Mouse (Mus musculus) lung, embryonic 14.5 days (tissue): ENCODE measurements at regions not wholly inside any gene's neighbourhood (a gene's known extent, or its start where the extent isn't known, plus 50 kb on each side); places are given as distances from the start of the nearest gene placed in this dataset.

Source experiments
- ATAC-seq: fragments of 200-750 bp; cut with Nextera tagmentation; 2 replicates; pipeline ENCODE4 v1.8.0; 2017; ENCODE audit warnings: mild to moderate bottlenecking, moderate TSS enrichment, moderate library complexity; ENCODE audit not compliant: insufficient read depth
- DNase-seq: peaks from one replicate; pipeline ENCODE4 v3.0.0-alpha.2; 2015
- H3K27ac ChIP-seq: fragments of 300-500 bp; sonication (generic); 2 replicates; pipeline ENCODE4 v1.5.1; 2014; ENCODE audit warnings: low read depth, mild to moderate bottlenecking, moderate library complexity
- H3K27me3 ChIP-seq: fragments of 300-500 bp; sonication (generic); 2 replicates; pipeline ENCODE4 v1.6.1; 2014; ENCODE audit warnings: low read length, control low read depth; ENCODE audit not compliant: insufficient read depth
- H3K36me3 ChIP-seq: fragments of 300-500 bp; sonication (generic); 2 replicates; pipeline ENCODE4 v1.6.1; 2014; ENCODE audit warnings: control low read depth; ENCODE audit not compliant: insufficient read depth
- H3K4me1 ChIP-seq: fragments of 300-500 bp; sonication (generic); 2 replicates; pipeline ENCODE4 v1.6.1; 2014; ENCODE audit warnings: antibody characterized with exemption, control low read depth; ENCODE audit not compliant: insufficient read depth
- H3K4me2 ChIP-seq: fragments of 300-500 bp; sonication (generic); 2 replicates; pipeline ENCODE4 v1.6.1; 2014; ENCODE audit warnings: mild to moderate bottlenecking
- H3K4me3 ChIP-seq: fragments of 300-500 bp; sonication (generic); 2 replicates; pipeline ENCODE4 v1.5.1; 2014; ENCODE audit warnings: low read depth, low read length
- H3K9ac ChIP-seq: fragments of 300-500 bp; sonication (generic); 2 replicates; pipeline ENCODE4 v1.6.1; 2014
- H3K9me3 ChIP-seq: fragments of 300-500 bp; sonication (generic); 2 replicates; pipeline ENCODE4 v1.6.1; 2016; ENCODE audit warnings: low read depth, low read length, control low read depth
- CTCF ChIP-seq: IDR thresholded peaks from 2 replicates; pipeline ENCODE4 v1.5.1; 2016; ENCODE audit warnings: antibody characterized with exemption, low read depth
- WGBS: fragments of 180-500 bp; shearing (Covaris S2); extraction: QIAGEN DNeasy Blood & Tissue Kit; methylation state at CpG from one replicate; pipeline ENCODE4 v1.1.7; 2014; 5-methylcytosine and 5-hydroxymethylcytosine counted together

GRCm38 (mm10) chr1:121735113-121735719, 167.4 kb upstream of the Ddx18 start:
- Histone ChIP-seq H3K27ac (no peak overlapping the region), H3K4me1 (no peaks in the 10 kb centered on the region), H3K36me3 (no peaks in the 10 kb centered on the region), H3K9ac (no peak overlapping the region), H3K4me3 (no peak overlapping the region), H3K9me3 (no peaks in the 10 kb centered on the region), H3K27me3 (no peaks in the 10 kb centered on the region), H3K4me2 (no peak overlapping the region)
- DNase-seq (no peak), ATAC-seq (no peak)
- 73% methylated on average over 11 of the region's 11 CpGs for WGBS
- no peak for TF ChIP-seq CTCF

- Histone ChIP-seq H3K9ac (no peak overlapping the region), H3K4me2 (no peak overlapping the region), H3K4me1 (no peaks in the 10 kb centered on the region), H3K27me3 (no peaks in the 10 kb centered on the region), H3K36me3 (no peaks in the 10 kb centered on the region), H3K27ac (no peak overlapping the region), H3K9me3 (no peaks in the 10 kb centered on the region), H3K4me3 (no peak overlapping the region)
- TF ChIP-seq CTCF, result no peak
- ATAC-seq (no peak), DNase-seq (no peak)
- WGBS, result 72% methylated on average over 3 of the region's 3 CpGs
Measured at GRCm38 (mm10) chr1:121734456-121735112, 166.8 kb upstream of the Ddx18 start.

- no peak overlapping the region for H3K4me2 ChIP-seq
- WGBS, result 70% methylated on average over 9 of the region's 9 CpGs
- H3K4me1 ChIP-seq, result no peaks in the 10 kb centered on the region
- no peak for DNase-seq
- TF ChIP-seq CTCF, result no peak
- no peaks in the 10 kb centered on the region for H3K36me3 ChIP-seq
- no peak overlapping the region for H3K4me3 ChIP-seq
- no peak for ATAC-seq
- H3K9ac ChIP-seq, result no peak overlapping the region
- no peaks in the 10 kb centered on the region for H3K27me3 ChIP-seq
- H3K27ac ChIP-seq, result no peak overlapping the region
- no peaks in the 10 kb centered on the region for H3K9me3 ChIP-seq
Measured at GRCm38 (mm10) chr1:121709317-121709860, 141.6 kb upstream of the Ddx18 start.

- WGBS, result 57% methylated on average over 10 of the region's 10 CpGs
- ATAC-seq (no peak), DNase-seq (no peak)
- H3K36me3 ChIP-seq, result no peaks in the 10 kb centered on the region
- H3K4me1 ChIP-seq, result no peaks in the 10 kb centered on the region
- no peaks in the 10 kb centered on the region for H3K27me3 ChIP-seq
- no peak overlapping the region for H3K27ac ChIP-seq
- H3K4me3 ChIP-seq, result no peak overlapping the region
- no peaks in the 10 kb centered on the region for H3K9me3 ChIP-seq
- no peak for TF ChIP-seq CTCF
- H3K4me2 ChIP-seq, result no peak overlapping the region
- H3K9ac ChIP-seq, result no peak overlapping the region
Measured at GRCm38 (mm10) chr1:121708301-121708700, 140.5 kb upstream of the Ddx18 start.

- no peak overlapping the region for H3K4me2 ChIP-seq
- no peak overlapping the region for H3K27ac ChIP-seq
- H3K4me3 ChIP-seq, result no peak overlapping the region
- 64% methylated on average over 7 of the region's 7 CpGs for WGBS
- DNase-seq (no peak), ATAC-seq (no peak)
- no peaks in the 10 kb centered on the region for H3K27me3 ChIP-seq
- H3K4me1 ChIP-seq, result no peaks in the 10 kb centered on the region
- H3K9ac ChIP-seq, result no peak overlapping the region
- H3K9me3 ChIP-seq, result no peaks in the 10 kb centered on the region
- H3K36me3 ChIP-seq, result no peaks in the 10 kb centered on the region
- no peak for TF ChIP-seq CTCF
Measured at GRCm38 (mm10) chr1:121701826-121702225, 134.0 kb upstream of the Ddx18 start.

GRCm38 (mm10) chr1:121653901-121654300, 86.1 kb upstream of the Ddx18 start:
- TF ChIP-seq CTCF, result no peak
- H3K4me2 ChIP-seq, result no peak overlapping the region
- ATAC-seq (no peak), DNase-seq (no peak)
- no peaks in the 10 kb centered on the region for H3K9me3 ChIP-seq
- H3K4me1 ChIP-seq, result no peaks in the 10 kb centered on the region
- no peaks in the 10 kb centered on the region for H3K27me3 ChIP-seq
- 67% methylated on average over 1 of the region's 1 CpGs for WGBS
- no peak overlapping the region for H3K9ac ChIP-seq
- no peaks in the 10 kb centered on the region for H3K36me3 ChIP-seq
- H3K4me3 ChIP-seq, result no peak overlapping the region
- H3K27ac ChIP-seq, result no peak overlapping the region

GRCm38 (mm10) chr1:121650071-121650470, 82.3 kb upstream of the Ddx18 start:
- Histone ChIP-seq H3K4me3 (no peak overlapping the region), H3K9ac (no peak overlapping the region), H3K36me3 (no peaks in the 10 kb centered on the region), H3K4me1 (no peaks in the 10 kb centered on the region), H3K27ac (no peak overlapping the region), H3K9me3 (no peaks in the 10 kb centered on the region), H3K27me3 (no peaks in the 10 kb centered on the region), H3K4me2 (no peak overlapping the region)
- ATAC-seq, result no peak
- DNase-seq, result no peak
- no peak for TF ChIP-seq CTCF
- 69% methylated on average over 3 of the region's 3 CpGs for WGBS
